Mouse (Mus musculus) CH12.LX (cell line): Measurements from ENCODE around the gene Popdc3. TPM values are rescaled to one million over a fixed set of nuclear protein-coding genes. Genes with fewer than 3 reads are reported as not detected.

Experiments used
- DNase-seq: peaks from one replicate; pipeline ENCODE4 v3.0.0-alpha.2; 2013; ENCODE audit errors: extremely low read depth
- H3K27ac ChIP-seq: 2 replicates; pipeline ENCODE4 v1.5.1; 2012; ENCODE audit warnings: low read depth, mild to moderate bottlenecking, control low read depth, moderate library complexity; ENCODE audit not compliant: insufficient read depth
- H3K27me3 ChIP-seq: replicated peaks from 2 replicates; pipeline ENCODE3; 2012; ENCODE audit warnings: inconsistent platforms
- H3K36me3 ChIP-seq, 2 experiments: replicated peaks in 1 of 2; 2 replicates each; pipeline versions ENCODE3 to v1.6.1; 2012; ENCODE audit warnings: inconsistent platforms in 1 of 2, low read length in 1 of 2, mild to moderate bottlenecking in 1 of 2, mixed read lengths in 1 of 2, moderate library complexity in 1 of 2; ENCODE audit not compliant: control insufficient read depth in 1 of 2, insufficient read depth in 1 of 2
- H3K4me1 ChIP-seq, 2 experiments: 2 replicates each; pipeline ENCODE4 v1.6.1; 2012; ENCODE audit warnings: inconsistent platforms in 1 of 2, moderate library complexity in 1 of 2; ENCODE audit not compliant: insufficient read depth in 2 of 2, control insufficient read depth in 1 of 2
- H3K4me2 ChIP-seq: 2 replicates; pipeline ENCODE4 v1.6.1; 2012; ENCODE audit warnings: low read depth, mild to moderate bottlenecking, control low read depth; ENCODE audit not compliant: poor library complexity, insufficient read depth, severe bottlenecking
- H3K4me3 ChIP-seq, 3 experiments: fragments of 150-350 bp in 1 of 3; sonication (generic) in 1 of 3; replicated peaks in 1 of 3; 2 replicates each; pipeline versions ENCODE3 to v1.5.1; 2011 to 2012; ENCODE audit warnings: low read depth in 2 of 3, low read length in 2 of 3, mild to moderate bottlenecking in 2 of 3, moderate library complexity in 2 of 3, control low read depth in 1 of 3, improper control_type of control experiment in 1 of 3, inconsistent platforms in 1 of 3, mixed read lengths in 1 of 3; ENCODE audit not compliant: poor library complexity in 1 of 3
- H3K79me2 ChIP-seq: replicated peaks from 2 replicates; pipeline ENCODE4 v1.6.1; 2012; ENCODE audit warnings: mild to moderate bottlenecking, moderate library complexity; ENCODE audit not compliant: control insufficient read depth, poor library complexity, insufficient read depth, severe bottlenecking; ENCODE audit errors: extremely low read depth
- H3K9ac ChIP-seq: 2 replicates; pipeline ENCODE4 v1.6.1; 2012; ENCODE audit warnings: low read depth, mild to moderate bottlenecking, control low read depth, moderate library complexity; ENCODE audit not compliant: insufficient read depth
- H3K9me3 ChIP-seq: replicated peaks from 2 replicates; pipeline ENCODE3; 2012; ENCODE audit warnings: low read length, inconsistent platforms, mixed read lengths
- BHLHE40 ChIP-seq: IDR thresholded peaks from 2 replicates; pipeline ENCODE4 v1.6.1; 2011; ENCODE audit warnings: mild to moderate bottlenecking, low read depth, low read length, improper control_type of control experiment
- CHD1 ChIP-seq: IDR thresholded peaks from 2 replicates; pipeline ENCODE4 v1.6.1; 2012; ENCODE audit warnings: low read depth, low read length, improper control_type of control experiment, inconsistent platforms
- CTCF ChIP-seq, 2 experiments: IDR thresholded peaks in 1 of 2; conservative IDR thresholded peaks in 1 of 2; 2 replicates each; pipeline ENCODE4 v1.5.1; 2011 to 2012; ENCODE audit warnings: low read depth in 2 of 2, low read length in 2 of 2, improper control_type of control experiment in 1 of 2, inconsistent platforms in 1 of 2, mild to moderate bottlenecking in 1 of 2, moderate library complexity in 1 of 2
- GABPA ChIP-seq: IDR thresholded peaks from 2 replicates; pipeline ENCODE4 v1.6.1; 2012; ENCODE audit warnings: low read depth, low read length, improper control_type of control experiment, inconsistent platforms; ENCODE audit not compliant: insufficient replicate concordance
- HCFC1 ChIP-seq: IDR thresholded peaks from 2 replicates; pipeline ENCODE4 v1.6.1; 2012; ENCODE audit warnings: low read depth, mild to moderate bottlenecking, inconsistent platforms, low read length, improper control_type of control experiment
- IRF4 ChIP-seq: IDR thresholded peaks from 2 replicates; pipeline ENCODE4 v1.6.1; 2014; ENCODE audit warnings: low read depth, mild to moderate bottlenecking, inconsistent platforms, low read length, improper control_type of control experiment
- JUN ChIP-seq: IDR thresholded peaks from 2 replicates; pipeline ENCODE4 v1.6.1; 2011; ENCODE audit warnings: low read depth, mild to moderate bottlenecking, low read length, improper control_type of control experiment, moderate library complexity; ENCODE audit not compliant: insufficient read depth
- JUND ChIP-seq: conservative IDR thresholded peaks from 2 replicates; pipeline ENCODE4 v1.6.1; 2011; ENCODE audit warnings: low read depth, low read length, improper control_type of control experiment
- KAT2A ChIP-seq: IDR thresholded peaks from 2 replicates; pipeline ENCODE4 v1.6.1; 2012; ENCODE audit warnings: low read length, improper control_type of control experiment, inconsistent platforms; ENCODE audit not compliant: insufficient replicate concordance
- MAFK ChIP-seq: IDR thresholded peaks from 2 replicates; pipeline ENCODE4 v1.6.1; 2011; ENCODE audit warnings: low read length, improper control_type of control experiment; ENCODE audit not compliant: insufficient replicate concordance
- MAZ ChIP-seq: IDR thresholded peaks from 2 replicates; pipeline ENCODE4 v1.6.1; 2012; ENCODE audit warnings: low read depth, mild to moderate bottlenecking, inconsistent platforms, low read length, improper control_type of control experiment, moderate library complexity
- MEF2A ChIP-seq: IDR thresholded peaks from 2 replicates; pipeline ENCODE4 v1.6.1; 2014; ENCODE audit warnings: low read depth, mild to moderate bottlenecking, inconsistent platforms, low read length, improper control_type of control experiment, borderline replicate concordance
- MXI1 ChIP-seq: IDR thresholded peaks from 2 replicates; pipeline ENCODE4 v1.6.1; 2011; ENCODE audit warnings: mild to moderate bottlenecking, low read depth, low read length, improper control_type of control experiment
- NELFE ChIP-seq: IDR thresholded peaks from 2 replicates; pipeline ENCODE4 v1.6.1; 2011; ENCODE audit warnings: low read depth, low read length, improper control_type of control experiment
- PAX5 ChIP-seq: IDR thresholded peaks from 2 replicates; pipeline ENCODE4 v1.6.1; 2012; ENCODE audit warnings: low read length, inconsistent platforms, mixed read lengths
- POLR2A ChIP-seq: IDR thresholded peaks from 2 replicates; pipeline ENCODE4 v1.6.1; 2011; ENCODE audit warnings: low read depth, mild to moderate bottlenecking, improper control_type of control experiment, low read length
- RAD21 ChIP-seq: IDR thresholded peaks from 2 replicates; pipeline ENCODE4 v1.6.1; 2011; ENCODE audit warnings: low read depth, mild to moderate bottlenecking, low read length, improper control_type of control experiment, moderate library complexity
- RCOR1 ChIP-seq: conservative IDR thresholded peaks from 2 replicates; pipeline ENCODE4 v1.6.1; 2012; ENCODE audit warnings: low read depth, mild to moderate bottlenecking, inconsistent platforms, low read length, improper control_type of control experiment
- SIN3A ChIP-seq: IDR thresholded peaks from 2 replicates; pipeline ENCODE4 v1.6.1; 2012; ENCODE audit warnings: low read length, improper control_type of control experiment, inconsistent platforms
- TCF12 ChIP-seq: IDR thresholded peaks from 2 replicates; pipeline ENCODE4 v1.6.1; 2014; ENCODE audit warnings: low read depth, mild to moderate bottlenecking, inconsistent platforms, low read length, improper control_type of control experiment
- USF1 ChIP-seq: IDR thresholded peaks from 2 replicates; pipeline ENCODE4 v1.6.1; 2014; ENCODE audit warnings: low read depth, mild to moderate bottlenecking, inconsistent platforms, low read length, improper control_type of control experiment
- USF2 ChIP-seq: conservative IDR thresholded peaks from 2 replicates; pipeline ENCODE4 v1.6.1; 2011; ENCODE audit warnings: low read depth, low read length, improper control_type of control experiment
- ZNF384 ChIP-seq: IDR thresholded peaks from 2 replicates; pipeline ENCODE4 v1.6.1; 2012; ENCODE audit warnings: low read depth, low read length, improper control_type of control experiment, inconsistent platforms
- dilution Hi-C: fragments of 300-500 bp; cut with MboI; formaldehyde crosslinking; loops from 2 replicates; pipeline ENCODE4 v1.14.3; 2020; ENCODE audit warnings: low sequenced_read_pairs; ENCODE audit not compliant: extremely low pct_unique_long_range_greater_than_20kb, extremely low pct_ligation_motif_present
- in situ Hi-C: fragments of 300-500 bp; cut with MboI; formaldehyde crosslinking; loops from 3 replicates; pipeline ENCODE4 v1.14.3; 2019; ENCODE audit warnings: low sequenced_read_pairs, low pct_ligation_motif_present, low pct_unique_long_range_greater_than_20kb, mixed read lengths
- polyA plus RNA-seq: library from polyadenylated mRNA; unstranded; fragments of >175 nt; gene quantifications from 2 replicates; pipeline ENCODE4 v1.2.1, GENCODE M21; 2012; ENCODE audit warnings: low read depth; ENCODE audit not compliant: insufficient read length
- total RNA-seq, 2 experiments: library from RNA; depleted of rRNA; stranded (reverse); fragments of 300-350 nt in 1 of 2; fragments of >200 nt in 1 of 2; gene quantifications; 2 replicates each; pipeline ENCODE4 v1.2.3; 2012 to 2014

Gene Popdc3
- total and polyA plus RNA-seq, 3 experiments = 0.04 to 0.24 (median 0.24) TPM

DNA sequence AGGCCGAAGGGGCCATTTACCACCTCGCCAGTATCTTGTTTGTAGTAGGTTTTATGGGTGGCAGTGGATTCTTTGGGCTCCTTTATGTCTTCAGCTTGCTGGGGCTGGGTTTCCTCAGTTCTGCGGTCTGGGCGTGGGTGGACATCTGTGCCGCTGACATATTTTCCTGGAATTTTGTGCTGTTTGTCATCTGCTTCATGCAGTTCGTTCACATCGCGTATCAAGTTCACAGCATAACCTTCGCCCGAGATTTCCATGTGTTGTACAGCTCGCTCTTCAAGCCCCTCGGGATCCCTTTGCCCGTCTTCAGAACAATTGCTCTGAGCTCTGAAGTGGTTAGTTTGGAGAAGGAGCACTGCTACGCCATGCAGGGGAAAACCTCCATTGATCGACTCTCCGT, 137.0 kb downstream of the Popdc3 start:
- H3K4me3 ChIP-seq = no peak overlapping the region
- no peaks in the 10 kb centered on the region for H3K9me3 ChIP-seq
- H3K27me3 ChIP-seq = no peaks in the 10 kb centered on the region
- dilution Hi-C loops = no loop called here
- H3K4me1 ChIP-seq = 0 out of 4 replicates have a peak, but pooled peaks cover 0 to 2% of the 10 kb centered on the region in 2 experiments
- no peaks in the 10 kb centered on the region for H3K79me2 ChIP-seq
- H3K27ac ChIP-seq = no peak overlapping the region
- H3K4me2 ChIP-seq = no peak overlapping the region
- no peak for DNase-seq
- in situ Hi-C loops = no loop called here
- H3K9ac ChIP-seq = no peak overlapping the region
- no peaks in the 10 kb centered on the region for H3K36me3 ChIP-seq
- no peak for TF ChIP-seq HCFC1
- no peak for TF ChIP-seq NELFE
- TF ChIP-seq JUN = no peak
- no peak for TF ChIP-seq MXI1
- TF ChIP-seq MAFK = no peak
- TF ChIP-seq MEF2A = no peak
- no peak for TF ChIP-seq CTCF (conservative IDR thresholded peaks at IDR 0.05 in 1 of 2, IDR thresholded peaks at IDR 0.05 in 1 of 2; ENCODE audit: low read depth in 2 of 2, low read length in 2 of 2)
- no peak for TF ChIP-seq KAT2A
- TF ChIP-seq TCF12 = no peak
- no peak for TF ChIP-seq POLR2A
- TF ChIP-seq PAX5 = no peak

DNA sequence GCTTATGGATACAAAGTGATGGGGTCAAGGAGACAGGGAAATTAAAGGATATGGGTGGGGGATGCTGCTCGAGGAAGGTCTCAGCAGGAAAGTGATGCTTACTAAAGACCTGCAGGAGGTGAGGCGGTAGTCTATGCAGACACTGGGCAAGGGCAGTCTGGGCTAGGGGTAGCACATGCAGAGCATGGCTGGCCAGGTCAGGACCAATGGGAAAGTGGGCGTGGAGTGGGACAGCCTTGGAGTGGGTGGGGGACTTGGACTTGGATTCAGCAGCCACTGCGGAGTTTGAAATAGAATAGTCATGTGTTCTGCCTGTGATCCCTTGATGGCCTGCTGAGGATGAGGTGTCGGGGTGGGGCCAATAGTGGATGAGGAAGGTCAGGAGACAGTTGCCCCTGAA, 141.0 kb downstream of the Popdc3 start:
- H3K9ac ChIP-seq = no peak overlapping the region
- no peak overlapping the region for H3K4me3 ChIP-seq
- DNase-seq = no peak
- no peak for TF ChIP-seq MAFK
- no peak for TF ChIP-seq USF2
- TF ChIP-seq GABPA = no peak
- no peak for TF ChIP-seq BHLHE40
- TF ChIP-seq JUN = no peak
- no peak for TF ChIP-seq SIN3A
- no peak for TF ChIP-seq ZNF384
- no peak for TF ChIP-seq USF1
- TF ChIP-seq MAZ = no peak
- no peak for TF ChIP-seq CHD1
- TF ChIP-seq JUND = no peak
- no peak for TF ChIP-seq RCOR1
- no peak for TF ChIP-seq RAD21
- no peak for TF ChIP-seq TCF12
- no peak for TF ChIP-seq IRF4
- in situ Hi-C loops (no loop called here), dilution Hi-C loops (no loop called here)
- H3K27me3 ChIP-seq = no peaks in the 10 kb centered on the region
- H3K4me1 ChIP-seq = no peaks in the 10 kb centered on the region
- H3K4me2 ChIP-seq = no peak overlapping the region
- H3K9me3 ChIP-seq = no peaks in the 10 kb centered on the region
- no peaks in the 10 kb centered on the region for H3K79me2 ChIP-seq
- H3K27ac ChIP-seq = no peak overlapping the region
- H3K36me3 ChIP-seq = no peaks in the 10 kb centered on the region
